Mouse (Mus musculus): ENCODE results near the gene Ank.

Gene Ank

DNA sequence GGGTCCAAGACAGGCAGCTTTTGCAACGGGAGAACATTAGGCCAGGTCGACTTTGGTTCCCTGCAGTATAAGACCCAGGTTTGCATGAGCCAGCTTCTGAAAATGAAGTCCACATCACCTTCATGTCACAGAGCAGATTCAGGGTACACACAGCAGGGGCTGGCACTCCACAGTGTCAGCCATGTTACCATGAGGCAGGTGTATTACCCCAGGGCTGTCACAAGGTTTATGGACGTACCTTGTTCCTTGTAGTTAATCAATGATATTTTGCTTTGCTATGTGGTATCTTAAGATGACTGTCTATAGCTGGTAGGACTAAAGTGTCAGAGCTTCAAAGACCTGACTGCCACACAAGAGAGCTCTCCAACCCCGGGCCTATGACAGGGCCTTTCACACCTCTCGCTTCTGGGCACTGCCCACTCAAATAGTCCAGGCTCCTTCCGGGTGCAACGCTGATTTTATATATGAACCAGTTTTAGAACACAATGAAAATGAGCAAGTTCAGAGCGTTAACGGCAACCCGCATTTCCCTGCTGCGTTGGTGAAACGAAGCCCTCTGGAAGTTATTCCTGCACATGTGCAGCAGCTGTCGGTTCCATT lies 132.4 kb downstream of the Ank start:
- DNase-seq (ENCODE audit: low spot score), result no peak

- DNase-seq (ENCODE audit: low spot score), result no peak
These were observed 134.0 kb downstream of the Ank start for GRCm38 (mm10) chr15:27600524-27600923.

DNA sequence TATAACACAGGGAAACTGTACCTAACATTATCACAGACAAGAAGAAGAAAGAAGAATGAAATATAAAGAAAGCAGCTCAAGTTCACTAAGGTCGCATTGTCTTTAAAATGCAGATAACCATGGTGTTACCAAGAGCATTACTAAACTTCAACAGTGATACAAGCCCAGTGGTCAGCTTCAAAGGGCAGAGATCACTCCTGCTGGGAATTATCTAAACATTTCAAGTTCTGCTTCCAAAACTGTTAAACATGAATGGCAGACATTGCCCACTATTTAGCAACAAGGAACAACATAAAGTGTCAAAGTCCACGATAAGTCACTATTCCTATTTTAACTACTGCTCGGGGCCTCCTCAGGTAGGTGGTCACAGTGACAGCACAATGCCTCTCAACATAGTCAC lies 138.1 kb downstream of the Ank start:
- DNase-seq (ENCODE audit: low spot score), result no peak

GRCm38 (mm10) chr15:27605252-27605651 lies 138.8 kb downstream of the Ank start:
- no peak for DNase-seq (ENCODE audit: low spot score)

GRCm38 (mm10) chr15:27609554-27609953 lies 143.1 kb downstream of the Ank start:
- DNase-seq (ENCODE audit: low spot score), result no peak

GRCm38 (mm10) chr15:27612533-27613221 lies 146.2 kb downstream of the Ank start:
- no peak for DNase-seq (ENCODE audit: low spot score)

DNA sequence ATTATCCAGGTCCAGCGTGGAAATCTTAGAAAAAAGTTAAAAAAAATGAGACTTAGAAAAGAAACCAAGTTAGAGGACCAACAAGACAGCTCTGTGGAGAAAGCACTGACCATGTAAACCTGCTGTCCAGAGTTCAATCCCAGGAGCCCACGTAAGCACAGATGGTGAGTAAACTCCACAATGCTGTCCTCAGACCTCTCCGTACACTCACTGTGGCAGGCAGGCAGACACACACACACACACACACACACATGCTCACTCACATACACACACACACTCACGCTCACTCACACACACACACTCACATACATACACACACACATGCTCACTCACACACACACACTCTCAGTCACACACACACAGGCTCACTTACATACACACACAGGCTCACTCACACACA lies 146.8 kb downstream of the Ank start:
- no peak for DNase-seq (ENCODE audit: low spot score)

GRCm38 (mm10) chr15:27616159-27616558 lies 149.7 kb downstream of the Ank start:
- DNase-seq (ENCODE audit: low spot score), result peak; percentile 78

GRCm38 (mm10) chr15:27617227-27617626 lies 150.8 kb downstream of the Ank start:
- no peak for DNase-seq (ENCODE audit: low spot score)

- no peak for DNase-seq (ENCODE audit: low spot score)
These were observed 152.5 kb downstream of the Ank start for GRCm38 (mm10) chr15:27618778-27619533.

DNA sequence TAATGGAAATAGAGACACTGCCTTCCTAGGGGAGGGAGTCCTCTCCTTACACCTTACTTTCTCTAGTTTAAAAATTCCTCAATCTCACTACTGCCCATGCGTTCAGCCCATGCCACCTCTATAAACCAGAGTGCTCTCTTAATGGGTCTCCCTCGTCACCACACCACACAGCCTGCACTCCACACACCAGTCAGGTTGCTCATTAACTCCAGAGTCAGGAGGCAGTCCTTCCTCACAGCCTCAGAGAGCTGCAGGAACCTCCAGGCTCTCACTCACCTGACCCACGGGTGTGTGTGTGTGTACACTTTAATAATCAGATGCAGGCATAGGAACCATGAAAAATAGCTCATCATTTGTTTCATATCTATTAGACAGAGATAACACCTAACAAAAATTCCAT lies 153.2 kb downstream of the Ank start:
- no peak for DNase-seq (ENCODE audit: low spot score)

DNA sequence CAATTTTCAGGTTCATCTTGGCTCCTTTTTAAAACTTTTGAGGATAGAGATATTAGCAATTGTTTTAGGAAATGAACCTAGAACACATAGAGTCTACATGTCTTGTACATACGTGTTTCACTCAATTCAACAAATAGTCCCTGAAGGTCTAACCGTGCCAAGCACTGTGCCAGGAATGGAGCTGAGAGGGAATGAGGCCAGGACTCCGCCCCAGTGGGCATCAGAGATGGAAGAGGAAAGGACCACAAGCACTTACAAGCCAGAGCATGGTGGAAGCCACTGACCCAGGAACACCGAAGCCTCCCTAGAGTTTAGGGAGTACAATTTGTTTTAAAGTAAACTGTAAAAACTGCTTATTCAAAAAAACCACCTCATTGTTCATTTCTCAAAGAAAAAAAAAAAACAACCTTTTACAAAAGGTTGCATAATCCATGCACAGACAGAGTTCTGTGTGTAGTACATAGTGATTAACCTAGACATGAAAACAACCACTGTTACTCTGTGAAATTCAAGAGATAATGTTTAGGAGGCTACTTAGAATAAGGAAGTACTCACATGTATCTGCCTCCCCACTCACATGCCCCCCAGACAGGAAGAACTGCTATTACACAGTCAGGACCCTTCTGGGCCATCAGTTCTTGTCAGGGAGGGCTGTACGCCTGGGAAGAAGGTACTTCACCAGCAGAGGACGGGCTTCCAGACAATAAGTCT lies 154.2 kb downstream of the Ank start:
- DNase-seq (ENCODE audit: low spot score), result no peak

DNA sequence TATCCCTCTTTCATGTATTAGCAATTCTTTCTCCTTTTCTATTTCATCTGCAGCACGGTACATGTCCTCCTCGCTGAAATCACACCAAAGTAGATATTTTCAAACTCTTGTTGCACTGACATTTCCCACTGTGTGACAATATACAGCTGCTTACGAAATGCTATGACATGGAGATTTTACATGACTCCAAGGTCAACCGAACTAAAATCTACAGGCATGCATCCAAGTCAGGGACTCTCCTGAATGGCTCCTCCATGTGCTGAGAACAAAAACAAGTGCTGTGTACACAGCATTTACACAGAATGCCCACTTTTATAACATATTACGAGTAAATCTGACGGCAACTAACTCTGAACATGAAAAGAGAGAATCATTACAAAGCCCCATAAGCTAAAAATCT lies 156.8 kb downstream of the Ank start:
- DNase-seq (ENCODE audit: low spot score), result no peak

DNA sequence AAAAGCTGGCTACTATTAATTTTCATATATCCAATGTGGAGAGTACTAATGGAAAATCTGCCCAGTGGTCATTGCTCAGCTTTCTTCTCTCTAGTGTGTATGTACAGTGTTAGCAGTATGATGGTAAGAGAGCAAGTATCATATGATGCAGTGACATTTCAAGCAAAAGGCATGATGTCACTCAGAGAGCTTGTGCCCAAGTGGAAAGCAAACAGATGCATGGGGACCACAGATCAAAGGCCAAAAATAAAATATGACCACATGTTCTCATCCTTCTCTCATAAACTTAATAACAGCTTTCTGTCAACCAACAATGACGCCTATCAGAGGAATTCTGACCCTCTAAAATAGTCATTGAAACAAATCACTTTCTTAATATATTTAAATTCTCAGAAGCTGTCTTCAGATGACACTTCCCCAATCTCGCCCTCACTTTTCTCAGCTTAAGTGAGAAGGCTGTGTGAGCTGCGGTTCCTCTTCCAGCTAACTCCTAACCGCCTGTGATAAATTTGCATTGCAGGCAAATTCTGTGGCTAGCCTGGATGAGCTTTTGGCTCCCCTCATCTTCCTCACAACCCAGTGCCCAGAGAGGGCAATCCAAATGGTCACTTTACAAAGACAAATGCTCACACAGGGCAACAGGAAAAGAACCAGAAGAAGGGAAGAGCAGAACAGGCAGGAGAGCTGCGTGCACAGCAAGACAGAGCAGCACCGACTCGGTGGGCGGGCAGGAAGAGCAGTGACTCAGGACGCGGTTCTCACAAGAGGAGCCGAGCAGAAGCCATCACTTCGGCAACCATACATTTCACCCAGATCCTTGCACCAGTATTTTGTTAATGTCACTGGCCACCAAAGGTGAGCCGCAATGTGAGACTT lies 158.8 kb downstream of the Ank start:
- DNase-seq (ENCODE audit: low spot score), result no peak

- DNase-seq (ENCODE audit: low spot score), result no peak
These were observed 159.4 kb downstream of the Ank start for GRCm38 (mm10) chr15:27625890-27626255.

- no peak for DNase-seq (ENCODE audit: low spot score)
These were observed 159.8 kb downstream of the Ank start for GRCm38 (mm10) chr15:27626314-27626713.

DNA sequence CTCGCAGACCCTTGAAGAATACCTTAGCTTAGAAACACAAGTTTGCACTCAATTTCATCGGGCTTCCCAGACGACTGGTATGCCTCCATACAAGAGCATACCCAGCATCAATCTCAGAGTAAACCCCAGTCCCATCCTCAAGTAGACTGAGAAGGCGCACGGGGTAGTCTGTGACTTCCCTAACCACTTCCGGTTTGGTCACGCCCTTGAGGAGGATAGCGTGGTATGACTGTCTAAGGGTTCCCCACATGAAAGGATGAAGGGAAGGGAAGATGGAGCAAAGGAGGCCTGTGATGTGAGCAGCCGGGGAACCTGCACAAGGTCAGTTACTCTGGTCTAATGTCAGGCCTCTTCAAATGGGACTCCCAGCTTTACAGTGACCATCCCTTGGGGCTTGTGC lies 161.3 kb downstream of the Ank start:
- DNase-seq (ENCODE audit: low spot score), result no peak

DNA sequence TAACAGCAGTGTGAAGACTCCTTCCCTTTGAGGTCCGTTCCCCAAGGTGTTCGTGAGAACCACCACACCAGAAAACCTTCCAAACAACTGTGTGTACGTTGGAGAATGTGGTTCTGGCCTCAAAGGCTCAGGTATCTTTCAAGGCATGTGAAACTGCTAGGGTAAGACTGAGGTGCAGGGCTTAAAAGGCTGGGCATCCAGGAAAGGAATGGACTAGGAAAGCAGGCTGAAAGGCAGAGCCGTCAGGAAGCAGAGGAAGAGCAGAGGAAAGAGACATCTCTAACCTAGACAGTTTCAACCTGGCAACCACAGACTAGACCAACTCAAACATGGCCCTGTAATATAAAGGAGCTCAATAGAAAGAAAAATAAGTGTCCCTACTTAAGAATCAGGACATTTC lies 162.6 kb downstream of the Ank start:
- no peak for DNase-seq (ENCODE audit: low spot score)

- DNase-seq (ENCODE audit: low spot score), result no peak
These were observed 163.5 kb downstream of the Ank start for GRCm38 (mm10) chr15:27629800-27630600.

DNA sequence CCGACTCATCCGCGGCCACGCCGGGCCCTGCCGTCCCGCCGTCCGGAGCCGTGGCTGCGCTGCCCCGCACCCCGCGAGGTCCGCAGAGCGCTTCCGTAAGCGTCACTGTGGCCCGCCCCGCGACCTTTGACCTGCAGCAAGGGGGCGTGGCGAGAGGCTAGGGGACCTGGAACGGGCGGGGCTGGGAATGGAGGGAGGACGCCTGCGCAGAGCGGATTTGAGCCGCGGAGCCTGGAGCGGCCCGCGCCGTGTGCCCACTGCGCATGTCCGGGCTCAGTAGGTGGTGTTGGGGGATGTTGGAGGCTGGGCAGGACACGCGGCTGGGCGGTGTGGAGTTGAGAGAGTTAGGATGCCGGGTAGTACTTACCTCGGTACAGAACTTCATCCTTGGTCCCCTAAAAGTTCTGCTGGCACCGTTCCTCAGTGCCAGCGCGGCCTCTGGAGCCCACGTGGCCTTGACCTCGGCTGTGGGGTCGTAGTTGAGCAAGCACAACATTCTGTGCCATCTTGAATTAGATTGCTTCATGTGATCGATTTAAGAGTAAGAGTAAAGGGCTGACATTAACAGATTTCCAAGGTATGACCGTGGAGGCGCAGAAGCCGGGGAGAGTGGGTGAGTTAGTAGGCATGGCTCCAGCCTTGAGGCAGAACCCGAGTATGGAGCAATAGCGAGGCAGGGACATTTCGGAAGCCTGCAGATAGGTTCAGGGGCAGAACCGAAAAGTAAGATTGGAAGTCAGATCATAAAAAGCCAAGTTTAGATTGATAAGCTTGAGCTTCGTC lies 164.3 kb downstream of the Ank start, which contains the start of gene Otulin:
Gene Otulin (minus strand): TSS at position 93 of the 783 bp plus-strand sequence.
- peak; percentile 97 for DNase-seq (ENCODE audit: low spot score)

All from testis, postnatal 14 days (tissue).